Mouse (Mus musculus) layer of hippocampus, adult 2 months (tissue): ENCODE data around the gene G530012D18Rik. TPM values are rescaled to one million over a fixed set of nuclear protein-coding genes. Genes with fewer than 3 reads are reported as not detected.
"Not testable (repeated sequence)": the region's sequence is repeated elsewhere in the genome, so short reads cannot be mapped to it uniquely, and the experiment has no call there.

ENCODE experiments used
- DNase-seq, 2 experiments: peaks; one replicate each; pipeline ENCODE4 v3.0.0; 2022; ENCODE audit warnings: low spot score in 2 of 2
- H3K27ac ChIP-seq: fragments of 200-600 bp; 2 replicates; pipeline ENCODE4 v1.8.1; 2022
- H3K4me3 ChIP-seq: fragments of 200-600 bp; 2 replicates; pipeline ENCODE4 v1.8.1; 2022; ENCODE audit warnings: mild to moderate bottlenecking
- CTCF ChIP-seq: fragments of 200-600 bp; conservative IDR thresholded peaks from 2 replicates; pipeline ENCODE4 v1.8.1; 2022; ENCODE audit warnings: antibody characterized with exemption, mild to moderate bottlenecking, moderate library complexity
- long read RNA-seq, 2 experiments: library from polyadenylated mRNA; stranded (forward); transcript quantifications; one replicate each; pipeline ENCODE4 v2.0.0; 2021; ENCODE audit warnings: borderline mapping rate in 2 of 2
- total RNA-seq, 2 experiments: library from RNA; stranded (reverse); gene quantifications; 2 replicates each; pipeline ENCODE4 v1.2.3; 2021

Gene G530012D18Rik
- not detected for total RNA-seq
- long read RNA-seq, experiment 1: 0 reads
- long read RNA-seq, experiment 2: 0 reads

DNA sequence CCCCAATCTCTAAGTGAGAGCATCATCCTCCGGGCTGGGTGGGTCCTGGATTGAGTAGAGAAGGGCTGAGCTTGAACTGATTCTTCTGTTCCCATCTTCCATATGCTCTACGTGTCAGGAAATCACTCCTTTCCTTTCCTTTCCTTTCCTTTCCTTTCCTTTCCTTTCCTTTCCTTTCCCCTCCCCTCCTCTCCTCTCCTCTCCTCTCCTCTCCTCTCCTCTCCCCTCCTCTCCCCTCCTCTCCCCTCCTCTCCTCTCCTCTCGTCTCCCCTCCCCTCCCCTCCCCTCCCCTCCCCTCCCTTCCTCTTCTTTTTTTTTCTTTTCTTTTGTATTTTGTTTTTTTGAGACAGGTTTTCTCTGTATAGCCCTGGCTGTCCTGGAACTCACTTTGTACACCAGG lies at the start of gene G530012D18Rik:
G530012D18Rik (plus strand) TSS at position 301 of the 400 bp plus-strand sequence.
- not testable (repeated sequence) for DNase-seq, H3K4me3 ChIP-seq, H3K27ac ChIP-seq

DNA sequence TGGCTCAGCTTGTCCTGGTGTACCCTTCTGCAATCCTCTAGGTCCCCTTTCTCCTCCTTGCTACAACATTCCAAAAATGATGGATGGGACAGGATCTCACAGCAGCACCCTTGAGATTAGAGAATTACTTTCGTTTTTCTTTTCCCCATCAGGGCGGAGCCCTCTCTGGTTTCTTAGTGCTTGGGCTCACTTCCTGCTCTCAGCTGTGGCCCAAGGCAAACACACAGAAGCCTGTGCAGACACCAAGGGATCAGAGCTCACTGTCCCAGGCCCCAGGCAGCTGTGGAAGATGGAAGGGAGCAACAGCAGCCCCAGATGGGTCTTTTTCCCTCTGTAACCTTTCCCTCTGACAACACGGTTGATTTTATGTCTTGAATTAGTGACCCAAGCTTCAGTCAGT lies 49.1 kb upstream of the G530012D18Rik start:
- not testable (repeated sequence) for DNase-seq, H3K4me3 ChIP-seq, H3K27ac ChIP-seq

DNA sequence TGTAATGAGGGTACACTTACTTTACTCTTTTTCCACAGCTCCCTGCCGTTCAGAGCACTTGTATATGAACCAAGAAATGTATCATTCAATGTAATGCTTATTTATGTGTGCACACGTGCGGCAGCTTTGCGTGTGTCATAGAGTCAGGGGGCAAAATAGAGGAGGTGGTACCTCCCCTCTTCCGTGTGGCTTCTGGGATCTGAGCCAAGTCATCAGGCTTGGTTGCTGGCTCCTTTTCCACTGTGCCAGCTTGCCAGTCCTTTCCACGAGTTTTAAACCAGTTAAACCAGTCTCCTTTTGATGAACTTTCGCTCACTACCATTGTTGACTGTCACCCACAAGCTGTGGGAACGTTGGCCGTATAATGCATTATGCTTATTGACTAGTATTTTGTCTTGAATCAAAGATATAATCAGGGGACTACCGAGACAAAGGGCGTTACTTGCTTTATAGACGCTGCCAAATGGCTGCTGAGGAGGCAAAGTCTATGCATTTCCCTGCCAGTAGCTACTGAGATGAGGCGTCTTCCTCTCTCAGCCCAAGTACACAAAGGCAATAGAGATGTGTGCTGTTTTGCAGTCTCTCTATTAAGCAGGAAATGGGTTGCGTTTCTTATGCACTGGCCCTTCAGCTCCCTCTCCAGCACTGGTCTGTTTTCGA lies 46.9 kb upstream of the G530012D18Rik start:
- not testable (repeated sequence) for DNase-seq, H3K4me3 ChIP-seq, H3K27ac ChIP-seq

DNA sequence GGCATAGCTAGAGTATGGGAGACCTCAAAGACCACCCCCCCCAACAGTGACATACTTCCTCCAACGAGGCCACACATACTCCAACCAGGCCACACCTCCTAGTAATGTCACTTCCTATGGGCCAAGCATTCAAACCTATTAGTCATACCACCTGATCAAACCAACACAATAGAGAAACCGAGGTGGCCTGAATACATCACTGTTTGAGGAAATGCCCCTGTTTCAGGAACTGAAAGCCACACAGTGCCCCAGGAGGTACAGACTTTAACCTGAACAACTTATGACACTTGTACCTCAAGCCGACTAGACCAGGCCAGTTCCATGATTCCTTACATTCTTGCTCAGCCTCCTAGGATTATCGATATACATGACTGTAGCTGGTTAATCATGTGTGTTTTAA lies 31.7 kb upstream of the G530012D18Rik start:
- H3K4me3 ChIP-seq, DNase-seq, H3K27ac ChIP-seq: not testable (repeated sequence)

DNA sequence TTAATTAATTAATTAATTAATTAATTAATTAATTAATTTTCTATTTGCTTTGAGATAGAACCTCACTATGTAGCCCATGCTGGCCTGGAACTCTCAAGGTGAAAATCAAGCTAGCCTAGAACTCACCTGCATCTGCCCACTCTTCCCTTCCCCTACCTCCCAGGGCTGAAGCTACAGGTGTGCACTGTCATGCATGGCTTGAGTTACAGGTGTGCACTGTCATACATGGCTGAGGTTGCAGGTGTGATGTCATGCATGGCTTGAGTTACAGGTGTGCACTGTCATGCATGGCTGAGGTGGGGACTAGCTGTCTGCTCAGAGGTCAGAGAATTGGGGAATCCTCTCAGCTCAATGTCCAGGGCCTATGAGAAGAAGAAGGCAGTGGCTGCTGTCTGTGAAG lies 29.0 kb upstream of the G530012D18Rik start:
- not testable (repeated sequence) for H3K27ac ChIP-seq, H3K4me3 ChIP-seq, DNase-seq

DNA sequence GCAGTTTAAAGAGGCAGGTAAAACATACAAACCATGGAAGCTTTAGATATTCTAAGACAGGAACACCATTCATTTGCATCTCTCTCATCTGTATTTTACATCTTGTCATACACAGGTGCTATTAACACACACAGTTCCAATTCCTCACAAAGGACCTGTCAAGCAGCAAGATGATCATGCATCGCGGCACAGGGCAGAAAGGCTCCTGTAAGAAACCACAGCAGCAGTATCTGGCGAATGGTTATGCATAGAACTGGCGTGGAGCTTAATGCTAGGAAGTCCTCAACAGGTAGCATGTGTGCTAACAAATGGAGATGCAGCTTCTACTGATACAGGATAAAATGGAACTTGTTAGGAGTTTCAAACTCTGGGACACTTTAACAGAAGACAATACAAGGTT lies 20.2 kb upstream of the G530012D18Rik start:
- H3K27ac ChIP-seq, DNase-seq, H3K4me3 ChIP-seq: not testable (repeated sequence)

DNA sequence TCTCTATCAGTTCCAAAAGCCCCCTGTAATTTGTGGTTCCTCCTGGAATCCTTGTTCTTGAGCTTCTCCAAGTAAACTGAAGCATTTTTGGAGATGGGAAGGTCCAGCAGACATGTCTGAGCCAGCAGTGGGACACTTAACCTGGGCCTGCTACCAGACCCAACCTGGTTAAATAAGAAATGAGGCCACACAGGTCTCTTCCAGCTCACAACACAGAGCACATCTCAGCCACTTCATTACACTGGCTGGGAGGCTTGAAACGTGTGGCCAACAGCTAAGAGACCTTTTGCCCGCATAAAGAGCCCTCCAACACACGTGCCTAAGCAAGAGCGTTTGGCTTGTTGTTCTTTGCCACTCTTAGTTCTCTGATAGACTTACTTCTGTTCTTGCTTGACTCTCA lies 1.9 kb upstream of the G530012D18Rik start:
- not testable (repeated sequence) for DNase-seq, H3K27ac ChIP-seq, H3K4me3 ChIP-seq

DNA sequence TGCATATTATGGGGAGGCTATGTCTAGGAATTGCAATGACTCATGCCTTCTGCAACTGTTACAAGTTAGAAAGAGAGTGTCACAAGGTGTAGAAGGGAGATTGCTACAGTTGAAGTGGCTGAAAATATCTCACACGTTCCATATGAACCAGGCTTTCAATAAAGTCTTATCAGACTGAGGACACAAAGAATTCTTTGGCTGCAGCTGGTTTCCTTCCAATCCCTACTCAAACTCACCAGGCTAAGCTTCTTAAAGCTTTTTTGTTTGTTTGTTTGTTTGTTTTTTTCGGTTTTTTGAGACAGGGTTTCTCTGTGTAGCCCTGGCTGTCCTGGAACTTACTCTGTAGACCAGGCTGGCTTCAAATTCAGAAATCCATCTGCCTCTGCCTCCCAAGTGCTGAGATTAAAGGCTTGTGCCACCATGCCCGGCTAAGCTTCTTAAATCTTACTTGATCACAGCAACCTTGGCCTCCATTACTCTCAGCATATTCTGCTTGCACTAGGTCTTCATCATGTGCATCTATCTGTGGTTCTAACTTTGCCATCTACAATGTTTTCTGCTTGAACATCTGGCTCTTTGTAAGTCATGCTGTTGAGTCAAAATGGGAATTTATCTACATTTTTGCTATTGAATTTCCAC lies 3.0 kb downstream of the G530012D18Rik start:
- H3K4me3 ChIP-seq, H3K27ac ChIP-seq, DNase-seq: not testable (repeated sequence)

DNA sequence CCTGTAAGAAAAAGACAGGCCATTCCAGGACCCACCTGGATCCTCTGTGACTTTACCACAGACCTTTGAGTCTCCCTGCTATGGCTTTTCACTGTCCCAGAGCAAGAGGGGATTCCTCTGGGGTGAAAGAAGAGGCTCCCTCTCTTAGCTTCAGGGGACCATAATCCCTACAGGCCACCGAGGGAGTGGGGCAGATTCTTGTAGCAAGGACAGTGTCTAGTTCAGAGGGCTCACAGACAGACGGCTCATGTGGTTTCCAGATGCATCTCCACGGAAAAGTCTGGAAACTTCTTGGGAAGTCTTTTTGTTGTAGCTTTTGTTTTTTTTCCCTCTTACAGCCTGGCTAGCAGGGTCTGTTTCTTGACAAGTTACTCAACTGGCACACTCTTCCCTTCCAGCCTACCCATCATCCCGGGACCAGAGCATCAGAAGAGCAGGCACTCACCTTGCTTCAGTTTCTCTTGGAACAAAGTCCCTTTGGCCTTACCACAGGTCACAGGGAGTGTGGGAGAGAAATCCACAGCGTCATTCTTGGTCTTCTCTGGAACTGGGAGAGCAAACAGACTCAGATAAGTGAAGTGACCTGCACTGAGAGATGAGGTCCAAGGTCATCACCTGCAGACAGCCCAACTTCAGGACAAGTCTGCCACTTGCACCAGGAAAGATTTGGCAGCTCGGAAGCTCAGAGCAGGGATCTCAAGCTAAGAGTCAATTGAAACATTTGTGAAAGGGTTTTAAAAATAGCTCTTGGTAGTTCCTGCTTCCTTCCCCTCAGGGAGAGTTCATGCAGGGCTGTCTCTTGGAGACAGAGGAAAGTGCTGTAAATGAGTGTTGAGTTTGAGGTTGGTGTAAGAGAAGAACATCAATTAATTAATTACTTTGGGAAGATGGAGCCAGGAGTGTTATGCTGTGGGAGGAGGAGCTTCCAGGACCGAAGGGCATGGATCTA lies 4.0 kb downstream of the G530012D18Rik start:
- not testable (repeated sequence) for DNase-seq, H3K4me3 ChIP-seq, H3K27ac ChIP-seq

GRCm38 (mm10) chr1:85580148-85580534 lies 4.7 kb downstream of the G530012D18Rik start:
- not testable (repeated sequence) for H3K4me3 ChIP-seq, H3K27ac ChIP-seq, DNase-seq

DNA sequence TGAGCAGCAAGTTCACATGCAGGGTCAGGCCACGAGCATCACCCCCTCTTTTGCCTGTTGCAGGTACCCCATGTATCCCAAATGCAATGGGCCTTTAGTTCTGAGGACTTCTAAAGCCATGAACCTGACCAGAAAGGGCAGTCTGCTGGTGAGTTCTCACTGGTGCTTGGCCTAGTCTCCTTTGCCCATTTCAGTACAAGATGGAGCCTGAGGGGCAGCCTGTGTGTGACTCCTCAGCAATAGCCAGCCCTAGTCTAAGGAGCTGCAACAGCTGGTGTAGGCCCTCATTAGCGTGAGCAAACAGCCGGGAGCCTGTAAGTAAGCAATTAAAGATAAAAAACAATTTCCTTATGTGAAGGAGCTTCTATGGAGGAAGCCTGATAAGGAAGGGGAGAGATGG lies 5.1 kb downstream of the G530012D18Rik start:
- H3K27ac ChIP-seq, H3K4me3 ChIP-seq, DNase-seq: not testable (repeated sequence)

- not testable (repeated sequence) for H3K27ac ChIP-seq, DNase-seq, H3K4me3 ChIP-seq
- peak; percentile 59 for TF ChIP-seq CTCF
Observed at GRCm38 (mm10) chr1:85581518-85581917, 6.0 kb downstream of the G530012D18Rik start.

DNA sequence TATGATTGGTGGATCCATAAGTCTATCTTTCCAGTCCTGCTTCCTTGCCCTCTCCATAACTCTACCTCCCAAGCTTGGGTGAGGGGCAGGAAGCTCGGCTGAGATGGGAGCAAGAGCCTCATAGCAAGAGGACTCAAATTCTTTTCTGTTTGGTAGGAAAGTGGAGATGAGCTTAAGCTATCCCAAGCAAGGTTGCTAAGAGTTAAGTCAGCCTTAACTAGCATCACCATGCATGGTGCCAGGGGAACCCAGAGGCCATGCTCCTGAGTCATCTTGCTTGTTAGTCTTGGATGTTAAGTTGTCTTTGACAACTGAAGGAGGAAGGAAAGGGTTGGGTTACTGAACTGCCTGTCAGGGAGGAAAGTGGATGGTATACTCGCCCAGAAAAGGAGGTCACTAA lies 13.2 kb downstream of the G530012D18Rik start:
- H3K4me3 ChIP-seq, DNase-seq, H3K27ac ChIP-seq: not testable (repeated sequence)

- not testable (repeated sequence) for DNase-seq, H3K27ac ChIP-seq, H3K4me3 ChIP-seq
Observed at GRCm38 (mm10) chr1:85592526-85592925, 17.1 kb downstream of the G530012D18Rik start.

DNA sequence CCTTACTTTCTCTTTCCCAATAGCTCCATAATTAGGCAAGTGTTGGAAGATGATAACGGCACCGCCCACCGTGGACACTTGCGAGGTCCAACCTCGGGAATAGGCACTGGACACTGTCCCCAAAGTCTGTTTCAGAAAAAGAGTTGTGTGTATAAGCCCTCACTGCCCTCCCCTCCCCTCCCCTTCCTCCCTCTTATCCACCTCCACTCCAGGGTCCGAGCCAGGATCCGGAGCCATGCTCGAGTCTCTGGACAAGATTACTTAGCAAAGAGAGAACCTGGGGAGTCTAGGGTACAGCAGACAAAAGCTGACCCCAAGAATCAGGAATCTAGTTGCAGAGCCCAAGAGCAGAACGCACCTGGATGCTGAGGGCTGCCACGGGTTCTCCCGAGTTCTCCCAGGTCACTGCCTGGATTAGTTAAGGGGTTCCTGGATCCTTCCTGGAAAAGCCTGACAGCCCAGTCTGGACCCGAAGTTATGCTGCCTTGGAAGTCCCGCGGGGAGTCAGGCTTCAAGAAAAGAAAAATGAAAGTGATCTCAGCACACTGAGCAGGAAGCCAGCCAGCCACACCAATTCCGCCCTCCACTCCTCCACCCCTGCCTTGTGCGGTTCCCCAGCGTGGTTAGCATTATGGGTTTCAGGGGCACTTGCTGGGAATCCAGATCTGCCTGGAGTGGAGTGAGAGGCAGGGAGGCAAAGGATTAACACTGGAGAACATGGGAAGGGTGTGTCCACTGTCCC lies 23.0 kb downstream of the G530012D18Rik start, which contains the start of gene Sp110:
Sp110 (minus strand) TSS at position 547 of the 742 bp plus-strand sequence.
- not testable (repeated sequence) for H3K4me3 ChIP-seq, H3K27ac ChIP-seq, DNase-seq

DNA sequence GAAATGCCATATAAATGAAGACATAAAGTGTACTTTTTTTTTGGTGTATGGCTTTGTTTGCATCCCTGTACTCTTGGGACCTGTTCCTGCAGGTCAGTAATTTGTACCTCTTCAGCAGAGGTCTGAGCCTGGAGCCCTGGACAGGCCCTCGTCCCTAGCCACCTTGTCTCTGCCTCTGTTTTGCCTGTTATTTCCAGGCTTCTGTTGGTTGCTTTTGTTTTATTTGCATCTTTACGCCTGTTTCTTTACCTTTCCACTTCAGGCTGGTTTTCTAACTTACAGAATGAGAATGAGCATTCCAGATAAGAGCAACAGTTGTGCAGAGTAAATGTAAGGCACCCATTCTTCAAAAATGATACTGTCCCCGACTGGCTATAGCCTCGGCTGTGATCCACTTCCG lies 24.6 kb downstream of the G530012D18Rik start, which contains the start of gene Sp140:
Sp140 (plus strand) TSS at position 301 of the 400 bp plus-strand sequence.
- DNase-seq, H3K27ac ChIP-seq, H3K4me3 ChIP-seq: not testable (repeated sequence)

DNA sequence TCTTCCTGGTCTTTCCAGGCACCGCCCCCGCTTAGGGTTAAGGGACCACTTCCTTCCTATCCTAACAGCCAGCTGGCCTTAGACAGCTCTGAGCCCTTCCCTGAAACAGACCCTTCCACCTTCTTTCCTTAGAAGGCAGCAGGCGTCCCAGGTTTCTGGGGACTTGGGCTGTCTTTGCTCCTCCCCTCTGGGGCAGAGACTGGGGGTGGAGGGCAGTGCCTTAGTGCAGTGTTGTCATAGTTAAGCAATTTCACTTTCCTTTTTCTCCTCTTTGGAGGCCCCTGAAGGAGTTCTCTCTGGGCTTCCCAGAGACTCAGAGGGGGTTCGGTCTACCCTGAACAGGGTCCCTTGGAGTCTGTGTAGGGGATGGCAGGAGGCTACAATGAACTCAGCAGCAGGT lies 25.3 kb downstream of the G530012D18Rik start:
- H3K27ac ChIP-seq, DNase-seq: not testable (repeated sequence)

DNA sequence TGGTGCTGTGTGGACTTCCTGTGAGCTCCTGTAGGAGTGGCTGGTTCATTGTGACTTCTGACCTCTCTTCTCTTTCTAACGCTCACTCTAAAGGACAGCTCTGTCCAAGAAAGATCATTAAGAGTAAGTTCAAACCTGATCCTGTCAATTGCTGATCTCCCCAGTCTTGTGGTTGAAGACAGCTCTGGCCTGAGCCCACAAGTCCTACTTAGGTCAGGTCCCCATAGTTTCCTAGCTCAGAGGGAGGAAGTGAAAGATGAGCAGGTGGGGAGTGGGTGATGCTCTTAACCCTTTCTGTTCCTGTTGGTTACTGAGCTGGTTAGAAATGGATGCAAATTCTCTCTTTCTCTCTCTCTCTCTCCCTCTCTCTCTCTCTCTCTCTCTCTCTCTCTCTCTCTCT lies 28.9 kb downstream of the G530012D18Rik start:
- not testable (repeated sequence) for DNase-seq, H3K4me3 ChIP-seq, H3K27ac ChIP-seq

More for the DNA sequence above, 25.3 kb downstream of the G530012D18Rik start:
- not testable (repeated sequence) for H3K4me3 ChIP-seq
